Mouse (Mus musculus): ENCODE measurements around the gene Olfr315.
"Not testable (repeated sequence)": the region's sequence is repeated elsewhere in the genome, so short reads cannot be mapped to it uniquely, and the experiment has no call there.

Olfr315 gene

DNA sequence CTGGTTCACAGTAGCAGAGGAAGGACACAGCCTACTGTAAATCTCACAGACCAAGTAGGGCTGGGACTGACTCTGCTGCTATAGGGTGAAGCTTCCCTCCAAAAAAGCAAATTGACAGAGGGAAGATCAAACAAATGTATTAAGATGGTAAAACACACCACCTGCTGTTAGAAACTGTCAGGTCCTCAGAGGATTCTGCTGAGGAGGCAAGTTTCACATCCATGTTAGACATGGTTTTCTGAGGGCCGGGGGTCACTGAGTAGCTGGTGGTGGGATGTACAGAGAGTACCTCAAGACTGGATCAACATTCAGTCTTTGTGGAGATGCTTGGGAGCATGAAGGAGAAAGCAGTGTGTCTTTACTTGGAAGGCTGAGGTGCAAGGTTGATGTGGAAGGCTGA lies 42.7 kb downstream of the Olfr315 start:
- DNase-seq (ENCODE audit: low read depth): no peak

DNA sequence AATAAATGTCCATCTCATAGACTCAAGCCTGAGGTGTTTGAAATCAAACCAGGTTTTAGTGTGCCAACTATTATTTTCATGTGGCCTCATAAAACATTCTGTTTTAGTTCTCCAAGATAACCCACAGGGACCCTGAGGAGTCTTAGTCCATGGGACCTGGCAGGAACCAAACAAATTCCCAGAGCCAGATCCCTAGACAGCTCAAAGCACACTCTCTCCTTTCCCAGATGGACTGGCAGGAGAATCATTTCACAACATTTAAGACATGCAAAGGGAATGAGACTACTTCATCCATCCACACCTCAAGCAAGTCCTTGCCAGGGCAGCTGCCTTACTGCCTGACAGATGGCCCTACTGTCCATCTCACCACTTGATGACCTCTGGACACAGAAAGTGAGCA lies 55.9 kb downstream of the Olfr315 start, which contains the start of gene Olfr312:
Olfr312 (plus strand) TSS at position 301 of the 400 bp plus-strand sequence.
- not testable (repeated sequence) for DNase-seq (ENCODE audit: low read depth)

DNA sequence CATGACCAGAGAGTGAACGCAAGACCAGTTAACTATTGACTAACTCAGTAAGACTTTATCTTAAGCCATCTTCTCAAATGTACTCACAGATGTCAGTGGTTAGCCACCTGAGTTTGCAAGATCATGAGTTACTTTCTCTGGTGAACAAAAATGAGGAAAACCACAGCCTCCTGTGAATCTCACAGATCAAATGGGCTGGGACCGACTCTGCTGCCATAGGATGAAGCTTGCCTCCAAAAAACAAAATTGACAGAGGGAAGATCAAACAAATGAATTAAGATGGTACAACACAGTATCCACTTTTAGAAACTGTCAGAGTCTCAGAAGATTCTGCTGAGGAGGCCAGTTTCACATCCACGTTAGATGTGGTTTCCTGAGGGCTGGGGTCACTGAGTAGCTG lies 56.8 kb downstream of the Olfr315 start:
- DNase-seq (ENCODE audit: low read depth): no peak

Measured in c-Kit-positive CD71-negative TER-119-negative erythroid progenitor cells, embryonic 14.5 days (primary cell).